Mouse (Mus musculus) kidney, embryonic 15.5 days (tissue): ENCODE measurements around the gene Tlx2. TPM values are rescaled to one million over a fixed set of nuclear protein-coding genes. Genes with fewer than 3 reads are reported as not detected.

ENCODE experiments used
- ATAC-seq: fragments of 200-750 bp; cut with Nextera tagmentation; replicated peaks from 2 replicates; pipeline ENCODE4 v1.8.0; 2017; ENCODE audit warnings: moderate TSS enrichment; ENCODE audit not compliant: low FRiP score
- H3K27ac ChIP-seq: fragments of 300-500 bp; sonication (generic); 2 replicates; pipeline ENCODE4 v1.5.1; 2015; ENCODE audit warnings: mild to moderate bottlenecking, inconsistent platforms
- H3K27me3 ChIP-seq: fragments of 300-500 bp; sonication (generic); 2 replicates; pipeline ENCODE4 v1.6.1; 2015; ENCODE audit warnings: inconsistent platforms
- H3K36me3 ChIP-seq: fragments of 300-500 bp; sonication (generic); 2 replicates; pipeline ENCODE4 v1.6.1; 2015; ENCODE audit warnings: inconsistent platforms
- H3K4me1 ChIP-seq: fragments of 300-500 bp; sonication (generic); 2 replicates; pipeline ENCODE4 v1.6.1; 2015; ENCODE audit warnings: inconsistent platforms
- H3K4me2 ChIP-seq: fragments of 300-500 bp; sonication (generic); 2 replicates; pipeline ENCODE4 v1.6.1; 2015; ENCODE audit warnings: moderate library complexity, mild to moderate bottlenecking, inconsistent platforms
- H3K4me3 ChIP-seq: fragments of 300-500 bp; sonication (generic); replicated peaks from 2 replicates; pipeline ENCODE4 v1.5.1; 2015; ENCODE audit warnings: mild to moderate bottlenecking, inconsistent platforms
- H3K9ac ChIP-seq: fragments of 300-500 bp; sonication (generic); 2 replicates; pipeline ENCODE4 v1.6.1; 2015; ENCODE audit warnings: mild to moderate bottlenecking, inconsistent platforms
- H3K9me3 ChIP-seq: fragments of 300-500 bp; sonication (generic); replicated peaks from 2 replicates; pipeline ENCODE4 v1.6.1; 2016; ENCODE audit warnings: inconsistent platforms
- WGBS: fragments of 180-500 bp; shearing (Covaris S2); methylation state at CpG from one replicate; pipeline ENCODE4 v1.1.7; 2015; ENCODE audit warnings: mixed read lengths; 5-methylcytosine and 5-hydroxymethylcytosine counted together
- polyA plus RNA-seq: library from polyadenylated mRNA; unstranded; fragments of >200 nt; fragmentation: Nextera tagmentation; extraction: Ambion mirVana; gene quantifications from 2 replicates; pipeline ENCODE4 v1.2.1, GENCODE M21; 2015

Gene Tlx2
- polyA plus RNA-seq, 1 experiment from 2014 or later, result 3.6 TPM

GRCm38 (mm10) chr6:83069488-83070246, 426 bp downstream of the Tlx2 start:
- no peak overlapping the region for H3K27ac ChIP-seq
- WGBS, result under 1% methylated on average over 62 of the region's 69 CpGs
- no peaks in the 10 kb centered on the region for H3K9me3 ChIP-seq
- H3K9ac ChIP-seq, result no peak overlapping the region
- peaks cover 33% of the 10 kb centered on the region for H3K4me1 ChIP-seq
- peak; percentile 37; the same call in 1 of the 2 replicates for ATAC-seq
- peaks cover 99% of the 10 kb centered on the region for H3K27me3 ChIP-seq
- peak overlapping the region; percentile 62 for H3K4me2 ChIP-seq
- H3K4me3 ChIP-seq, result peak overlapping the region; percentile 41
- no peaks in the 10 kb centered on the region for H3K36me3 ChIP-seq

GRCm38 (mm10) chr6:83068706-83069487, 1.2 kb downstream of the Tlx2 start:
- Histone ChIP-seq H3K4me3 (peak overlapping the region; percentile 41), H3K36me3 (no peaks in the 10 kb centered on the region), H3K9ac (no peak overlapping the region), H3K9me3 (no peaks in the 10 kb centered on the region), H3K27ac (no peak overlapping the region), H3K27me3 (peaks cover 99% of the 10 kb centered on the region), H3K4me1 (peaks cover 33% of the 10 kb centered on the region), H3K4me2 (peak overlapping the region; percentile 62)
- under 1% methylated on average over 81 of the region's 81 CpGs for WGBS
- ATAC-seq, result no peak

- Histone ChIP-seq H3K4me1 (peaks cover 33% of the 10 kb centered on the region), H3K4me3 (peak overlapping the region; percentile 41), H3K9me3 (no peaks in the 10 kb centered on the region), H3K27ac (no peak overlapping the region), H3K4me2 (peak overlapping the region; percentile 62), H3K9ac (no peak overlapping the region), H3K36me3 (no peaks in the 10 kb centered on the region), H3K27me3 (peaks cover 100% of the 10 kb centered on the region)
- no peak for ATAC-seq
- 11% methylated on average over 8 of the region's 8 CpGs for WGBS
Observed at GRCm38 (mm10) chr6:83068221-83068620, 1.9 kb downstream of the Tlx2 start.

GRCm38 (mm10) chr6:83066441-83066840, 3.7 kb downstream of the Tlx2 start:
- ATAC-seq, result no peak
- 30% methylated on average over 6 of the region's 6 CpGs for WGBS
- Histone ChIP-seq H3K4me2 (no peak overlapping the region), H3K9me3 (no peaks in the 10 kb centered on the region), H3K4me1 (peaks cover 32% of the 10 kb centered on the region), H3K27me3 (peaks cover 100% of the 10 kb centered on the region), H3K9ac (no peak overlapping the region), H3K27ac (no peak overlapping the region), H3K36me3 (no peaks in the 10 kb centered on the region), H3K4me3 (no peak overlapping the region)

GRCm38 (mm10) chr6:83065995-83066394, 4.1 kb downstream of the Tlx2 start:
- Histone ChIP-seq H3K27ac (no peak overlapping the region), H3K36me3 (no peaks in the 10 kb centered on the region), H3K4me2 (no peak overlapping the region), H3K9ac (no peak overlapping the region), H3K4me1 (peaks cover 28% of the 10 kb centered on the region), H3K27me3 (peaks cover 100% of the 10 kb centered on the region), H3K4me3 (no peak overlapping the region), H3K9me3 (no peaks in the 10 kb centered on the region)
- WGBS, result 50% methylated on average over 8 of the region's 8 CpGs
- ATAC-seq, result no peak

GRCm38 (mm10) chr6:83058725-83059124, 11.4 kb downstream of the Tlx2 start:
- Histone ChIP-seq H3K4me1 (peaks cover 21% of the 10 kb centered on the region), H3K9me3 (no peaks in the 10 kb centered on the region), H3K36me3 (peaks cover 23% of the 10 kb centered on the region), H3K27me3 (peaks cover 32% of the 10 kb centered on the region), H3K27ac (no peak overlapping the region), H3K9ac (no peak overlapping the region), H3K4me2 (peak overlapping the region; percentile 14), H3K4me3 (no peak overlapping the region)
- ATAC-seq, result no peak
- WGBS, result 88% methylated on average over 2 of the region's 2 CpGs

GRCm38 (mm10) chr6:83057790-83058189, 12.3 kb downstream of the Tlx2 start, which contains the start of gene Dqx1:
Dqx1 (plus strand) TSS chr6:83057844.
- H3K27ac ChIP-seq, result no peak within 1 kb of the TSS; the same call in 1 of the 2 replicates
- 40% methylated on average over 3 of the region's 3 CpGs for WGBS
- peak within 1 kb of the TSS; percentile 14 for H3K4me2 ChIP-seq
- ATAC-seq, result no peak
- H3K4me1 ChIP-seq, result peaks cover 30% of the 10 kb centered on the region
- H3K9ac ChIP-seq, result no peak within 1 kb of the TSS
- H3K9me3 ChIP-seq, result no peaks in the 10 kb centered on the region
- H3K4me3 ChIP-seq, result peak within 1 kb of the TSS; percentile 16; the same call in 1 of the 2 replicates
- H3K27me3 ChIP-seq, result peaks cover 22% of the 10 kb centered on the region
- H3K36me3 ChIP-seq, result peaks cover 23% of the 10 kb centered on the region

GRCm38 (mm10) chr6:83054871-83055431, 15.1 kb downstream of the Tlx2 start, which contains the start of gene Htra2:
Htra2 (minus strand) TSS chr6:83055273.
- peak within 1 kb of the TSS; percentile 99 for H3K4me3 ChIP-seq
- H3K36me3 ChIP-seq, result peaks cover 42% of the 10 kb centered on the region
- WGBS, result 0% methylated on average over 50 of the region's 50 CpGs
- no peaks in the 10 kb centered on the region for H3K27me3 ChIP-seq
- peak within 1 kb of the TSS; percentile 92 for H3K27ac ChIP-seq
- H3K9ac ChIP-seq, result peak within 1 kb of the TSS; percentile 94
- peak; percentile 38 for ATAC-seq
- peaks cover 28% of the 10 kb centered on the region for H3K4me1 ChIP-seq
- peak within 1 kb of the TSS; percentile 93 for H3K4me2 ChIP-seq
- no peaks in the 10 kb centered on the region for H3K9me3 ChIP-seq

GRCm38 (mm10) chr6:83054074-83054851, 15.8 kb downstream of the Tlx2 start, which contains the start of gene Aup1:
Aup1 (plus strand) TSS chr6:83054521.
- H3K27ac ChIP-seq, result peak within 1 kb of the TSS; percentile 92
- H3K4me1 ChIP-seq, result peaks cover 28% of the 10 kb centered on the region
- no peaks in the 10 kb centered on the region for H3K9me3 ChIP-seq
- no peaks in the 10 kb centered on the region for H3K27me3 ChIP-seq
- peak within 1 kb of the TSS; percentile 99 for H3K4me3 ChIP-seq
- peak within 1 kb of the TSS; percentile 93 for H3K4me2 ChIP-seq
- under 1% methylated on average over 59 of the region's 64 CpGs for WGBS
- H3K36me3 ChIP-seq, result peaks cover 44% of the 10 kb centered on the region
- H3K9ac ChIP-seq, result peak within 1 kb of the TSS; percentile 94
- peak; percentile 97 for ATAC-seq

- Histone ChIP-seq H3K9ac (peak overlapping the region; percentile 94), H3K27ac (peak overlapping the region; percentile 92), H3K27me3 (no peaks in the 10 kb centered on the region), H3K36me3 (peaks cover 44% of the 10 kb centered on the region), H3K4me3 (peak overlapping the region; percentile 99), H3K9me3 (no peaks in the 10 kb centered on the region), H3K4me2 (peak overlapping the region; percentile 93), H3K4me1 (peaks cover 28% of the 10 kb centered on the region)
- WGBS, result 2% methylated on average over 26 of the region's 26 CpGs
- peak; percentile 2; the same call in 1 of the 2 replicates for ATAC-seq
Observed at GRCm38 (mm10) chr6:83053136-83053960, 16.7 kb downstream of the Tlx2 start.
